Mouse (Mus musculus) forebrain, embryonic 13.5 days (tissue): ENCODE data around the gene Olfr729. TPM values are rescaled to one million over a fixed set of nuclear protein-coding genes. Genes with fewer than 3 reads are reported as not detected.

Source experiments
- ATAC-seq: fragments of 200-750 bp; cut with Nextera tagmentation; 2 replicates; pipeline ENCODE4 v1.8.0; 2017
- H3K27ac ChIP-seq: fragments of 300-500 bp; sonication (generic); 2 replicates; pipeline ENCODE4 v1.5.1; 2015; ENCODE audit warnings: inconsistent platforms, mild to moderate bottlenecking, moderate library complexity
- H3K27me3 ChIP-seq: fragments of 300-500 bp; sonication (generic); 2 replicates; pipeline ENCODE4 v1.6.1; 2015; ENCODE audit warnings: mild to moderate bottlenecking, inconsistent platforms
- H3K36me3 ChIP-seq: fragments of 300-500 bp; sonication (generic); 2 replicates; pipeline ENCODE4 v1.6.1; 2015; ENCODE audit warnings: mild to moderate bottlenecking, inconsistent platforms; ENCODE audit not compliant: poor library complexity, severe bottlenecking
- H3K4me1 ChIP-seq: fragments of 300-500 bp; sonication (generic); 2 replicates; pipeline ENCODE4 v1.6.1; 2015; ENCODE audit warnings: inconsistent platforms
- H3K4me2 ChIP-seq: fragments of 300-500 bp; sonication (generic); 2 replicates; pipeline ENCODE4 v1.6.1; 2015; ENCODE audit warnings: inconsistent platforms, mild to moderate bottlenecking, moderate library complexity
- H3K4me3 ChIP-seq: fragments of 300-500 bp; sonication (generic); 2 replicates; pipeline ENCODE4 v1.5.1; 2015; ENCODE audit warnings: mild to moderate bottlenecking, inconsistent platforms
- H3K9ac ChIP-seq: fragments of 300-500 bp; sonication (generic); 2 replicates; pipeline ENCODE4 v1.6.1; 2015; ENCODE audit warnings: mild to moderate bottlenecking, inconsistent platforms
- H3K9me3 ChIP-seq: fragments of 300-500 bp; sonication (generic); replicated peaks from 2 replicates; pipeline ENCODE4 v1.6.1; 2016; ENCODE audit warnings: inconsistent platforms
- WGBS: fragments of 180-500 bp; shearing (Covaris S2); methylation state at CpG from one replicate; pipeline ENCODE4 v1.1.7; 2015; 5-methylcytosine and 5-hydroxymethylcytosine counted together
- polyA plus RNA-seq: library from polyadenylated mRNA; unstranded; fragments of >200 nt; fragmentation: Nextera tagmentation; extraction: Ambion mirVana; gene quantifications from 2 replicates; pipeline ENCODE4 v1.2.1, GENCODE M21; 2015

The Olfr729 gene
- polyA plus RNA-seq, result not detected in 2 replicates

GRCm38 (mm10) chr14:50152810-50153209 is at the start of gene Olfr729:
Gene Olfr729, minus strand, starts transcription at chr14:50152910.
- Histone ChIP-seq H3K4me3 (no peak within 1 kb of the TSS), H3K9ac (no peak within 1 kb of the TSS), H3K27ac (no peak within 1 kb of the TSS), H3K4me1 (no peaks in the 10 kb centered on the region), H3K36me3 (no peaks in the 10 kb centered on the region), H3K27me3 (no peaks in the 10 kb centered on the region), H3K4me2 (no peak within 1 kb of the TSS), H3K9me3 (no peaks in the 10 kb centered on the region)
- ATAC-seq, result no peak

- H3K27me3 ChIP-seq, result no peaks in the 10 kb centered on the region
- no peaks in the 10 kb centered on the region for H3K9me3 ChIP-seq
- no peak within 1 kb of the TSS for H3K9ac ChIP-seq
- H3K4me2 ChIP-seq, result no peak within 1 kb of the TSS
- 40% methylated on average over 1 of the region's 1 CpGs for WGBS
- H3K4me1 ChIP-seq, result no peaks in the 10 kb centered on the region
- H3K4me3 ChIP-seq, result no peak within 1 kb of the TSS
- H3K27ac ChIP-seq, result no peak within 1 kb of the TSS
- H3K36me3 ChIP-seq, result no peaks in the 10 kb centered on the region
- no peak for ATAC-seq
Measured at GRCm38 (mm10) chr14:50188098-50188497, 35.4 kb upstream of the Olfr729 start, which contains the start of gene Olfr730. Gene Olfr730, minus strand, starts transcription at chr14:50188198.

- H3K9me3 ChIP-seq, result no peaks in the 10 kb centered on the region
- no peaks in the 10 kb centered on the region for H3K27me3 ChIP-seq
- no peak within 1 kb of the TSS for H3K4me3 ChIP-seq
- no peak within 1 kb of the TSS for H3K9ac ChIP-seq
- H3K4me1 ChIP-seq, result no peaks in the 10 kb centered on the region
- H3K4me2 ChIP-seq, result no peak within 1 kb of the TSS
- H3K36me3 ChIP-seq, result no peaks in the 10 kb centered on the region
- ATAC-seq, result no peak
- WGBS, result 92% methylated on average over 5 of the region's 5 CpGs
- no peak within 1 kb of the TSS for H3K27ac ChIP-seq
Measured at GRCm38 (mm10) chr14:50142580-50142979, 10.1 kb downstream of the Olfr729 start, which contains the start of gene Olfr728. Gene Olfr728, minus strand, starts transcription at chr14:50142680.

DNA sequence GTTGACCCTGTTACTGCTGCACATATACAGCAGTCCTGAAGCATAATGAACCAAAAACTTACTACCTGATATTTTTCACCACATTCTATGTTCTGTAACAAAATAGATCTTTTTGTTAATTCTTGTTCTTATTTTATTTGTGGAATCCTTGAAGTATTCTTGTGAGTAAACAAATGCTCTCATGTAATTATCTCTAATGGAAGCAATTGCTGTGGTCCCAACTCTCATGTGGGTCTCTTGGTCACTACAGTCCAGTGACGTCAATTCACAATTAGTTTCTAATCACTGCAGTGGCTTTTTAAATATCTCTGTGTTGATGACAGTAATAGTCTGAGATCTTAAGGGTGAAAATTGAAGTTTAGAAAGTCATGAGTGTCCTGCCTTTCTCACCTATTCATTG is 29.8 kb downstream of the Olfr729 start, which contains the start of gene Olfr727:
Olfr727 (plus strand) TSS at position 301 of the 400 bp plus-strand sequence.
- H3K4me2 ChIP-seq, result no peak within 1 kb of the TSS
- H3K9ac ChIP-seq, result no peak within 1 kb of the TSS
- H3K4me1 ChIP-seq, result no peaks in the 10 kb centered on the region
- WGBS, result 98% methylated on average over 1 of the region's 1 CpGs
- H3K27me3 ChIP-seq, result no peaks in the 10 kb centered on the region
- no peaks in the 10 kb centered on the region for H3K9me3 ChIP-seq
- ATAC-seq, result no peak
- H3K27ac ChIP-seq, result no peak within 1 kb of the TSS
- H3K4me3 ChIP-seq, result no peak within 1 kb of the TSS
- H3K36me3 ChIP-seq, result no peaks in the 10 kb centered on the region

Other genes with a start within 250 kb of the Olfr729 start
- gene Olfr723, start 221.1 kb downstream of the Olfr729 start, polyA plus RNA-seq, result not detected in 2 replicates
- gene Olfr724, start 189.6 kb downstream of the Olfr729 start, polyA plus RNA-seq, result not detected in 2 replicates
- not detected in 2 replicates for gene Olfr725, start 112.5 kb downstream of the Olfr729 start, polyA plus RNA-seq
- gene Olfr726, start 62.0 kb downstream of the Olfr729 start, polyA plus RNA-seq, result not detected in 2 replicates
- gene Olfr727, start 29.7 kb downstream of the Olfr729 start, polyA plus RNA-seq, result not detected in 2 replicates
- not detected in 2 replicates for gene Olfr728, start 10.2 kb downstream of the Olfr729 start, polyA plus RNA-seq
- not detected in 2 replicates for gene Olfr730, start 35.3 kb upstream of the Olfr729 start, polyA plus RNA-seq
- not detected in 2 replicates for gene Olfr731, start 89.0 kb upstream of the Olfr729 start, polyA plus RNA-seq
- gene Olfr732, start 131.3 kb upstream of the Olfr729 start, polyA plus RNA-seq, result not detected in 2 replicates
- gene Olfr733, start 148.6 kb upstream of the Olfr729 start, polyA plus RNA-seq, result not detected in 2 replicates
- not detected in 2 replicates for gene Olfr734, start 173.9 kb upstream of the Olfr729 start, polyA plus RNA-seq
- not detected in 2 replicates for gene Olfr735, start 196.0 kb upstream of the Olfr729 start, polyA plus RNA-seq
- gene Tlr11, start 205.0 kb upstream of the Olfr729 start, polyA plus RNA-seq, result not detected in 2 replicates
- not detected in 2 replicates for gene Olfr736, start 228.3 kb upstream of the Olfr729 start, polyA plus RNA-seq